Mouse (Mus musculus) B cell, adult 67 days (primary cell): ENCODE data around the gene Glb1l. TPM values are rescaled to one million over a fixed set of nuclear protein-coding genes. Genes with fewer than 3 reads are reported as not detected.

Experiments
- total RNA-seq, 2 experiments: library from RNA; stranded (reverse); gene quantifications; 4 replicates each; pipeline ENCODE4 v1.2.4; 2023

Gene Glb1l
- 10 to 100 TPM; 12.0 to 14.8 TPM for total RNA-seq

DNA sequence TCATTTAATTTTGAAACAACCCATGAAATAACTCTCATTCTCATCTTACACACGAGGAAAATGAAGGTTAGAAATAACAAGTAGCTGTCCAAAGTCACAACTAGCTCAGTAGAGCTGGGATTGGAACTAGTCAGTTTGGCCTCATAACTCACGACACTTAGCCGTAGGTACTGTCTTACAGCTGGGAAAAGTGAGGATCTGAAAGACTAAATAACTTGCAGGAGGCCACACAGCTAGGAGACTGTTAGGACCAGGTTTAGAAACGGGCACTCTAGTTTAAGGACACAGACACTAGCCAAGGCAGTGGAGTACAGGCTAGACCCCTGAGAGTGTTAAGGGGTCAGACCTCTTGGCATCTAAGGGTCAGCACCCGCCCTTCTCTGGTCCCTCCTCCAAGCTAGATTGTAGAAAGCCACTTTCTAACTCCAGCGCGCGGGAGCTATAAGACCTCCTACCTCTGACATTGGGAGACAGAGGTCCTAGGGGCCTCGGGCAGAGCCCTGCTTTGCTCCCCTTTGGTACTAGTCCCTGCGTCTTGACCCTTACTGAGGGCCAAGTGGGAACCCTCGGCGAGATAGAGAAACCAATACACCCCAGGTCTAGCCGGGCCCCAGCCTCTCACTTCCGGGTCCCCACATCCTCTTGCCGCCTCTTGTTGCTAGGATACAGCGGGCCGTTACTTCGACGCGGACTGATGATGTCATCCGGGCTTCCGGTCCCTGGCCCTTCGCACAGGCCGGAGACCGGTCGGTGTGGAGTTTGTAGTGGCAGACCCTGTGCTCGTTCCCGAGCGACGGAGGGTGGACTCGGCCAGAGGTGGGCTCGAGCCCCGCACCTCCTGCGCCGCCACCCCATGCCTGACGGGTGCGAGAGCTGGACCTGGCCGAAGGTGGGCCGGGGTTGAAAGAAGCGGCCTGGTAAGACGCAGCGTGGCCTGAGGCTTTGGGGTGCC lies at the start of gene Glb1l, which contains the start of gene Stk16:
TSS of gene Glb1l (minus strand) at position 678 of the 952 bp plus-strand sequence.
TSS of gene Stk16 (plus strand) at position 703 of the 952 bp plus-strand sequence.

DNA sequence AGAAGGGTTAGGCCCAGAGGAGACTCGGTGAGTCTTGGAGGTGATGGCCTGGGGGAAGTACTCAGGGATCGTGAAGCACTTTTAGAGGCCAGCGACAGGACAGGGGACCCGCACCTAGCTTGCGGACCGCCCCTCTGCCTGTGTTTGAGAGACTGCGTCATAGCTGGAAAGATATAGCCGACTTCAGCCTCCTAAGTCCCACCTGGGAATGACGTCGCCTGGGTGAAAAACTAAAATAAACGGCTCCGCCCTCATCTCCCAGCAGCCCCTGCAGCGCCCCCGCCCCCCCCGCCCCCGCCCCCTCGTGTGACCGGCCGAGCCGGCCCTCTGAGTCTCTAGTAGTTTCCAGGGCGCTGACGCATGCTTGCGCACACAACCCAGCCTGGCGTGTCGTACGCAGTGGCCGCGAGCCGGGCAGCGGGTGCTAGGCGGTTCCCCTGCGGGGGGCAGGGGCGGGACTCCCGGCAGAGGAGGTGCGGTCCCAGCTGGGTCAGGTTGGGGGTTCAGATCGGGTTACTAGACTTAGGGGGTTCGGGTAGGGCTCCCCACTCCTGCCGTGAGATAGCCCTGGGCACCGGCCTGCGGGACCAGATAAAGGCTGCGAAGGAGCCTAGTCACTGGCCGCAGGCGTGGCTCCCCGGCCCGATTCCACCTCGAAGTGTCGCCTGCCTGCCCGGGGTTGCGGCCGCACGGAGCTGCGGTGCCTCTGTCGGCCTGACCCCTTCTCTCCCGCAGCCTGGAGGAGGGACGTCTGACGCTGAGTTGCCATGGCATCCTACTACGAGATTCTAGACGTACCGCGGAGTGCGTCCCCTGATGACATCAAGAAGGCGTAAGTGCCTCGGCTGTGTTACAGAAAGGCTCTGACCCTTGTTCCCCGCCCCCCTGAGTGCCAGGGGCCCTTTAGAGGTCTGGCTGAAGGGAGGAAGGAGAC lies 25.8 kb upstream of the Glb1l start, which contains the start of gene Dnajb2:
TSS of gene Dnajb2 (plus strand) at position 290 of the 934 bp plus-strand sequence.

DNA sequence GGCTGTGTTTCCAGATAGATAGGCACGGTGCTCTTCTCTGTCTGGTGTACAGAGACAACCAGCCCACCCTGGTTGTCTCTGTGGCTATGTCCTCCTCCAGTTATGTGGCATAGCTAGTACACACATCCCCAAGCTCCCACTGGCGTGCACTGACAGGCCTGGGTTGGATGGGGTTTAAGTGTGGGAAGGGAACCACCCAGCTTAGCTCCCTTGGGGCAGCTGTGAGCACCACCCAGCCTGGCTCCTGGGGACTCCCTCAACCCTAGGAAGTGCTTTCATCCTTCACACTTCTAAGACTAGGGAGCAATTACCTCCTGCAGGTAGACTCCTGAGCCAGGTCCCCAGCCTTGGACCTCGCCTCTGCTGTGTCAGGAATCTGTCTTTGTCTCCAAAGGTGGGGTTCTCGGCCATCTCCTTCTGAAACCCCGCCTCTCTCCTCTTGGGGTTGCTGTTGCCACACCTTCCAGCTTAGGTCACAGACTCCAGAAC lies 21.1 kb upstream of the Glb1l start, which contains the start of gene A630095N17Rik:
TSS of gene A630095N17Rik (minus strand) at position 439 of the 489 bp plus-strand sequence.

DNA sequence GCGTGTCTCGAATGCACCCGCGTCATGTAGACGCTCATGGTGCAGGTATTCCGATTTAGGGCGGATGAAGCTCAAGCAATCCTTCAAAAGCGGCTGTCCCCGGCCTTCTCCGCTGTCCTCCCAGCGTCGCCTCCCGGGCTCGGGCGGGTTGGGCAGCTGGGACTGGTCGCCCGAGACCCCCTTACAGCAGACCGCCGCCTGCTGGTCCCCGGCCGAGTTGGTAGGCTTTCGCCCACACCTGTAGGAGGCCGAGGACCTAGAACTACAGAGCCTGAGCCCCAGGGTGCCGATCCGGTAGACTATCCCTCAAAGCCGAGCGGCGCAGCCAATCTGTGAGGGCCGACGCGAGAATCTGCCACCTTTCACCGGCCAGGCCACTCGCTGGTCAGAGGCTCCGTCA lies 8.9 kb upstream of the Glb1l start, which contains the start of gene Tuba4a:
TSS of gene Tuba4a (minus strand) at position 335 of the 400 bp plus-strand sequence.

DNA sequence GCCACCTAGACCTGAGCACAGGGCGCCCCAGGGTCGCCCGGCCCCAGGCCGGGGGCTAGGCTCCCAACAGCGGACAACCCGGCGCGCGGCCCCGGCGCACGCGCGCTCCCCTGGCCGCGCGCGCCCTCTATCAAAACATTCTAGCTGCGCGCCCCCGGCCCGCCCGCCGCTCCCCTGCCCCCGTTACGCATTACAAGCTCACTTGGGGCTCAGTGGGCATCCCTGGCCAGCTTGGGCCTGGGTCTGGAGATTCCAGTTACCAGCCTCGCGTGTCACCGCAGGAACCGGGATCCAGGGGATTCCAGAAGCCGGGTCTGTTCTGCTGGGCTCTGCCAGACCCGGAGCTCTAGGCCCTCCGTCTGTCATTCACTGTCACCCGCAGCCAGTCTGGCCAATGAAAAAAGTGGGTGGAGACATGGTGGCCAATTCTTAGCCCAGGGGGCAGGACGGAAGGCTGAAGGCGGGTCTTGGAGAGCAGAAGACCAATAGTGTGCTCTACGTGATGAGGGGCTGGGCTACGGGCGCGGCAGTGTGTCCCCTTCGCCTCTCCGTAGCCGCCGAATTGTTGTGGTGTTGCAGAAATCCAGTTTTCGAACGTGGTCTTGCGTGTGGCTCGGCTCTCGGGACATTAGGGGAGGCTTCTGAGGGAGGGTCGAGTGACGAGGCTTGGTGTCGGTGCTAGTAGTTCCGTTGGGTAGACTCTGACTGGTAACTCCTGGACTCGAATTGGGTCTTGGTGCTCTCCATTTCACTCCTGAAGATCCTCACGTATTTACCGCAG lies 18.8 kb downstream of the Glb1l start, which contains the start of the genes Ankzf1 and Atg9a:
TSS of gene Ankzf1 (plus strand) at position 530 of the 781 bp plus-strand sequence.
TSS of gene Atg9a (minus strand) at position 575 of the 781 bp plus-strand sequence.

DNA sequence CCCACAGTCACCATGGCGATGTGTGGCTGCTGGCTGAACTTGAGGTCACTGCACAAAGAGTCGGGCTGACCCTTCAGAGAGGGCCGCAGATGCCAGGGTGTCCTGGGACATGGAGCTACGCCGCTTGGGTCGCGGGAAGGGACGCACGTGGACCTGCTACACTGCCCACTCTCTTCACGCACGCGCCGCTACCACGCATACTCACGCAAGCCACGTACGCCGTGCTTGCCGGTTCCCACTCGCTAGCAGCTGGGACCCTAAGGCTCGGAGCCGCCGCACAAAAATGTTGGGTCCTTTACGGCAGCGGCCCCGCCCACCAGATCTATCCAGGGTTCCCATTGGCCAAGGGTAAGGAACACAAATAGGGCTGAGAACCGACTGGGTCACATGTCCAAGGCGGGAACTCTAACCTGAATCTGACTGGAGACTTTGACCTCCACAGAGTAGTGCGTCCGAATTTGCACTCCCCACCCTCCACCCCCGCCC lies 30.5 kb downstream of the Glb1l start, which contains the start of gene Abcb6:
TSS of gene Abcb6 (minus strand) at position 288 of the 486 bp plus-strand sequence.

DNA sequence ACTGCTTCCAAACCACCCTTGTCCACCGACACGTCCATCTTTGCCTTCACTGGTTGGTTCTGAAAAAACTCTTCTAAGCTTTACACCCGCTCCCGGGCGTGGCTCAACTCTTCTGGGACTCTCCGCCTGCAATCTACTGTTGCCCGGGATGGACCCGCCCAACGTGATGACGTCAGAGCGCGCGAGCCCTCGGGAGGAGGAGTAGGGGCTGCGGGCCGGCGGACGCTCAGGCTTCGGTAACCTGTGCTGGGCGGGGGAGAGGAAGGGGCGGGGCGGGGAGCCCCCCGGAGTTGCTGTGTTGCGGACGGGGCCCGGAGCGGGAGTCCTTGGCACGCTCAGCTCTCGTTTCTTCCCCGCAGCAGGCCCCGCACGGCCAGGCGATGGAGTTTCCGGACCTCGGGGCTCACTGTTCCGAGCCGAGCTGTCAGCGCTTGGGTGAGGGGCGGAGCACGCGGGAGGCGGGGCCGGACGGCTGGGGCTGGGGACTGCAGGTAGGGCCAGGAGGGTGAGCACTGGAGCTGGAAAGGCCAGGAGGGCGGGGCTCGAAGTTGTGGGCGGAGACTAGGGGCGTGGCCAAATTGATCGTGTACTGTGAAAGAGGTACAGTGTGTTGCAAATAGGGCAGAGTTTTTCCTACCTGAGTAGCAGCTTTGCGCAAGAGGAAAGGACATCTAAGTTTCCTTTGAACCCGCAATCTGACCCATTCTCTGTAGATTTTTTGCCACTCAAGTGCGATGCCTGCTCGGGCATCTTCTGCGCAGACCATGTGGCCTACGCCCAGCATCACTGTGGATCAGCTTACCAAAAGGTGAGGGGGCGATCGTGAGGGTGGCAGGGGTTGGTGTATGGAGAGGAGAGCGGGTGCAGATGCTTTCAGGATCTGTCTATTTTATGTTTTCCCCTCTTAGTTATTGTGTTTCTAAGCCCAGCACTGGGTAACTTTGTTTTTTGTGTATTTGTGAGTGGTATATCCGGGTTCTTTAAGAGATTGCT lies 41.8 kb downstream of the Glb1l start, which contains the start of gene Zfand2b:
TSS of gene Zfand2b (plus strand) at position 175 of the 993 bp plus-strand sequence.

Other genes starting within 250 kb of the Glb1l start
- 1 to 10 TPM; 4.0 to 5.6 TPM for gene Nhej1, start 85.6 kb downstream of the Glb1l start, total RNA-seq
- gene Slc23a3, start 76.9 kb downstream of the Glb1l start, total RNA-seq: 1 to 10 TPM in 1 of 2 experiments, under 1 TPM in 1; 0.89 to 2.5 TPM
- gene Cnppd1, start 68.1 kb downstream of the Glb1l start, total RNA-seq: 100 to 1,000 TPM; 106 to 109 TPM
- 10 to 100 TPM; 70.5 to 94.6 TPM for gene Retreg2, start 68.0 kb downstream of the Glb1l start, total RNA-seq
- gene Zfand2b, start 42.2 kb downstream of the Glb1l start, total RNA-seq: 10 to 100 TPM; 50.4 TPM
- gene Abcb6, start 30.4 kb downstream of the Glb1l start, total RNA-seq: 1 to 10 TPM; 3.9 to 5.2 TPM
- gene Ankzf1, start 18.7 kb downstream of the Glb1l start, total RNA-seq: 10 to 100 TPM; 34.6 to 40.2 TPM
- 10 to 100 TPM; 35.2 to 35.5 TPM for gene Atg9a, start 18.6 kb downstream of the Glb1l start, total RNA-seq
- gene Stk16, start within 50 bp of the Glb1l start, total RNA-seq: 10 to 100 TPM; 89.6 to 90.5 TPM
- gene Tuba4a, start 9.1 kb upstream of the Glb1l start, total RNA-seq: 100 to 1,000 TPM; 205 to 218 TPM
- not detected for gene A630095N17Rik, start 21.3 kb upstream of the Glb1l start, total RNA-seq
- gene Dnajb2, start 25.6 kb upstream of the Glb1l start, total RNA-seq: 10 to 100 TPM; 64.1 to 88.9 TPM
- not detected for gene Ptprn, start 53.7 kb upstream of the Glb1l start, total RNA-seq
- gene Resp18, start 67.6 kb upstream of the Glb1l start, total RNA-seq: not detected
- 10 to 100 TPM; 51.6 to 61.7 TPM for gene Dnpep, start 107.2 kb upstream of the Glb1l start, total RNA-seq
- gene Des, start 149.5 kb upstream of the Glb1l start, total RNA-seq: not detected
- gene Speg, start 164.5 kb upstream of the Glb1l start, total RNA-seq: not detected
- gene Gmppa, start 225.1 kb upstream of the Glb1l start, total RNA-seq: 10 to 100 TPM; 53.0 to 85.9 TPM
- not detected for gene Asic4, start 239.6 kb upstream of the Glb1l start, total RNA-seq